Mouse (Mus musculus): ENCODE measurements around the gene Smad5.
A peak's percentile ranks its signal among the peaks of the same experiment; 100 is the strongest.

The Smad5 gene

DNA sequence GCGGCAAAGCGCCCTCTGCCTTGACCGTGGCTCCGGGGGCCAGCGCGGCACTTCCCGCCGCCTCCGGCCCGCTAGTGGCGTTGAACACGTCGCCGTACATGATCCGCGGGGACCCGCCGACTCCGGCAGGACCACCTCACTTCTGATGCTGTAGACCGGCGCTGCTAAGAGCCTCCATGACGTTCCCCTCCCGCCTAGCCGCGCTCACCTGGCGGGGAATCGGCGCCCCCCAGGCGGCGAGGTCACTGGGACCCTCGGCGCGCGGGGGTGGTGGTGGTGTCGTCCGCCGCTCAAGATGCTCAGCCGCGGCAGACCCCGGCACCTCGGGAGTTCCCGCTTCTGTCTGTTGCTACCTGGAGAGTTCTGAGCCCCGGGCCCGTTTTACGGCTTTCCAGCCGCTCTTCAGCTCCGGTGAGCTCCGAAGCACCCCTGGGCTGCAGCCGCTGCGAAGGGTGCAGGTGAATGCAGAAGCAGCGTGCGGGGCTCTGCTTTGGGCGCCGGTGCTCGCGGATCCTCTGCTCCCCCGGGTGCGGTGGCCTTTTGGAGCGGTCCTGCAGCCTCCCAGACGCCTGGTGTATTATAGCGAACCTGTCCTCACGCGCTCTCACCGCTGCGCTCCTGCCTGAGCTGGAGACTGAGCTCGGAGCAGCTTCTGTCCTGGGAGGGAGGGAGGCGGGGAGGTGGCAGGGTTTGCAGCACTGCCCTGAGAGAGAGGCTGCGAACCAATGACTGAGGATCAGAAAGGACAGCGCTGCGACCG lies 50.6 kb downstream of the Smad5 start, which contains the start of gene Gm45623:
TSS of gene Gm45623 (minus strand) at position 636 of the 760 bp plus-strand sequence.
- no peak for DNase-seq (ENCODE audit: low read depth)

DNA sequence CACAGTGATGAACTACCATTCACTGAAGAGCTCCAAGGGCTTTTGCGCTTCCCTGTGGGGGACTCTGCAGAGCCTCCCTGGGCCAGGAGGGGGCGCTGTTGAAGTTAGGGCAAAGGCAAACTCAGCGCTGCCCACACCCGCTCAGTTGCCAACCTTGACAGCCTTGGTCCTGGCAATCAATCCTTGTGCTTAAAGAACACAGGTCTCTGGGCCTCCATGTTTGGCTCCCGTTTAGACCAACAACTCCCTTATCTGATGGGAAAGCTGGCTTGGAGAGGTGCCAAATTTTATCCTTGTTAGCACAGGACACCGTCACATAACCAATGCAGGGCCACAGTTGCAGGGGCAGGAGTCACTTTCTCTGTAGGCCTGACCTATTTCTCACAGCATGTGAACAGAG lies 53.1 kb downstream of the Smad5 start:
- DNase-seq (ENCODE audit: low read depth) = peak; percentile 28

DNA sequence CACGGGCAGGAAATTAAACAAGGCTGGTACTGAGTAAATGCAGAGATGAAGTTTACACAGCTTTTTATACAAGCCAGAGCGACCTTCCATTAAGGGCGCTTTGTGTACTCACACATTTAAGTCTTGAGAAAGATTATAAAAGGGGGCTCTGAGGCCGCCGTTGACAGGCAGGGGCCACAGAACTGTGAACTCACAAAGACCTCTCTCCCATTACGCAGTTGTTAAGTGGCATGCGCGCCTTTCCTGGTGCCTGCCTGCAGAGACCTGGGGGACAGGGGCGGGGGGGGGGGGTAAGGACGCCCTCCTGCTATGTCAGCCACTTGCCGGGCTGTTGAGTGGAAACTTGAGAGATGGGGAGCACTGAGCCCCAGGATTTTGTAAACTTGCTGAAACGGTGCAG lies 54.4 kb downstream of the Smad5 start:
- DNase-seq (ENCODE audit: low read depth) = no peak

DNA sequence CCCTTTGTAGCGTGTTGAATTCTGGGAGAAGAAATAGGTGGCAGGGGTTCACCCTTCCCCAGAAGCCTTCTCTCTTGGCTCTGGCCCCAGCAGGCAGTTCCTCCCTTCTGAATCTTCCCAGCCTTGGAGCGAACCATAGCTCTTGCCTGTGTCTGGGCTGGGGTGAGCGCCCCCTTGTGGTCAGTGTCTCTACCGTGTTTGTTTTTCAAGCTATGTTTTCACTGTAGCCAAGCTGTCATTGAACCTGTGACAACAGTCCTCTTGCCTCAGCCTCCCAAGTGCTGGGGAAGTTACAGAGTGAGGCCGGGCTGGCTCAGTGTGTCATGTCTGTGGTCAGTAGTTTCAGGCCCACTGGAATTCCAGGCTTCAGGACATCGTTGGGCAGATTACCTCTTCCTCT lies 55.7 kb downstream of the Smad5 start:
- DNase-seq (ENCODE audit: low read depth) = peak; percentile 80

DNA sequence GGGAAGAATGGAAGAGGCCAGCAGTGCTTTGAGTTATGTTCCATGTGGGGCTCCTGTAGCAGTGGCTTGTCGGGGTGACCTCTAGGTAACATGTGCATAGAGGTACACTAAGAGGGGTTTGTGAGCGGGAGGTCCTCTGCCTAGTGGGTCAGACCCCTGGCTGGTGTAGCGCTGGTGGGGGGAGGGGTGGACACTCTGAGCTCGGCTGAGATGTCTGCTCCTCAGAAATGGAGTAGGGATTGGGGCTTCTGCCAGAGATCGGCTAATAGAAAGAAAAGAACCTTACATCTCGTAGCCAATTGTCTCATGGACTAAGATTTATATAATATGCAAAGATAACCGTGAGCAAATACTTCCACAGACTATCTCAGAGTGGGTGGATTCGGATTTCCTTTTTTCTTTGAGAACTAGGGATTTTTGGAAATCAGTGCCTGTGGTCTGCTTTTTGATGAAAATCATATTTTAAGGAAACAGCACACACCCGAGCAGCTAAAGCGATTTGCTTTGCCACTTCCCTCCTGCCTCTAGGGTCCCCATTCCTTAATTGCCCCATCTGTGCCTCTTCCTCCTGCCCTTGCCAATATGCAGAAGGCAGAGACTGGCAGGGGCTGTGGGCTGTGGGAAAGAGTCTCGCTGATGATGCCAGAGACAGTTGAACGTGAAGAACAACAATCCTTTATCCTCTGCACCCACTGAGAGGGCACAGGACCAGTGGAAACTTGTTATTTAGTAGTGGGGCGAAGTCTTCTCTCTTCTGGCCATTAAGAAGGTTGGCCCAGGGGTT lies 59.8 kb downstream of the Smad5 start:
- no peak for DNase-seq (ENCODE audit: low read depth)

DNA sequence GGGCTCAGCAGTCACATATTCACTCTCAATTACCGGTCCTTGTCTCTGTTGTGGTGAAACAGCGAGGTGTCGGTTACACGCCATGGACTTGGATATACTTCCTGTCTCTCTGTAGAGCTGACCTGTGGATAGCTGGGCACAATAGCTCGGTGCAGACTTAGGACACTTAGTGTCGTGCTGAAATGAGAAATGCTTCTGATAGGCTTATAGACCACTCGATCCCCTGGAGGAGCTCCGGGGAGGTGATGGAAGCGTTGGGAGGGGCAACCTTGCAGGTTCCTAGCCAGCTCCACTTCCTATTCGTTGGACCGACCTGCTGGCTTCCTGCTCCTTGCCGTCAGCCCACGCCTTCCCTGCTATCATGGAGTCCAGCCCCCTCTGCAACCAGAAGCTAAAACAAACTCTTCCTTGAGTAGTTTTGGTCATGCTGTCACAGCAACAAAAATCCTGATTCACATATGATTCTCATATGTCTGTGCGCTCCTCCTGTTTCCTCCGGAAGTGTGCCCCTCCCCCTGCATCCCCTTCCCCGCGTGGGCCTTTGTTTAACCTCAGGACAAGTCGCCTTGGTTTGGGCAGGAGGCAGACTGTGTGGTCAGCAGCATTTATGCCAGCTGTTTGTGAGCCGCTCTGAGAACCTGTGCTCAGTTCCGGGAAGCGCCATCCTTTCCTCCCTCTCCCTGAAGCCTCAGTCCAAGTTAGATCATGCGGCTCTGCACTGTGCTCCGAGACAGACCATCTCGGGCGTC lies 62.6 kb downstream of the Smad5 start:
- peak; percentile 42 for DNase-seq (ENCODE audit: low read depth)

DNA sequence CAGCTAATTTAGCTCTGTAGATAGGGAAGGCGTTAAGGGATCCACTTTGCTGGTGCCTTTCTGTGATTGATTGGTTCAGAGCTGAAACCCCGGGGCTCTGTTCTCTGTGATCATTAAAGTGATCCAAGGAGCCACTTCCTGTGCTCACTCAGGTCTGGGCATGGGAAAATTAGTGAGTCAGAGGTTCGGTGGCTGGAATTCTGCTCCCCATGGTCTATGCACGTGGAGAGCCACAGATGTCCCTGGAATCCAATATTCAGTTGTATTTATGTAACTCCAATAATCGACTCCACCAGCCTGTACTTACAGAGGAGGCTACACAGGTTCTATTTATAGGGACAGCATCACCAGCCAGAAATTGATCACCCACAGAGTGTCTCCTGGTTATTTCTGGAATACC lies 63.4 kb downstream of the Smad5 start:
- DNase-seq (ENCODE audit: low read depth) = no peak

DNA sequence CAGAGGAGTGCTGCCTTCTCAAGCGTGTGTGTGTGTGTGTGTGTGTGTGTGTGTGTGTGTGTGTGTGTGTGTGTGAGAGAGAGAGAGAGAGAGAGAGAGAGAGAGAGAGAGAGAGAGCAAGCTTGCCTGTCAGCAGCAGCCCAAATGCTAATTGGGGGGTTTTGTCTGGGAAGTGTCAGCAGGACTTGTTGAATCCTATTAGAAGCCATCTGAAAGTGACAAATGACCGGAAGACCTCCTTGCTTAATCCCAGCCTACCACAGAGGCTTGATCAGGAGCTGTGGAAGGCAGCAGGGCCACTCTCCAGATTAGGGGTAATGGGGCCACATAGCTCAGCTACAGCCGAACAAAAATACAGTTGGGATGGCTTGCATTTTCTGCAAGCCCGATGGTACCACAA lies 66.6 kb downstream of the Smad5 start:
- no peak for DNase-seq (ENCODE audit: low read depth)

DNA sequence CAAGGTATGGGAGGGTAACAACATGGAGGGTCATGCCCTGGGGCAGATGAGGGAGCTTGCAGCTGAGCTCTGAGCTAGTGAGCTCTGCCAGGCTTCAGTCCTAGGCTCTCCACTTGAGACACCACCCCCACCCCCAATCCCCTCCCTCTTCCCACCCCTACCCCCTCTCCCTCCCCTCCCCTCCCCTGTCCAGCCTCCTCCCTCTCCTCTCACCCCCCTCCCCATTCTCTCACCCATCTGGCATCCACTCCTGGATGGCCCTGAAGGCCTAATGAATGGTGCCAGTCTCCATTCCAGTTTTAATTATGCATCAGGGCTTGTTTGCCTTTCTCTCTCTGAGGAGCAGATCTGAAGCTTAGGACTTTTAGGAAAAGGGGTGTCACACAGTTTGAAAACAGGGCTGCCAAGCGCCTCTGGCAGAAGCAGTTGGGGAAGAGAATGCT lies 67.3 kb downstream of the Smad5 start:
- DNase-seq (ENCODE audit: low read depth) = no peak

DNA sequence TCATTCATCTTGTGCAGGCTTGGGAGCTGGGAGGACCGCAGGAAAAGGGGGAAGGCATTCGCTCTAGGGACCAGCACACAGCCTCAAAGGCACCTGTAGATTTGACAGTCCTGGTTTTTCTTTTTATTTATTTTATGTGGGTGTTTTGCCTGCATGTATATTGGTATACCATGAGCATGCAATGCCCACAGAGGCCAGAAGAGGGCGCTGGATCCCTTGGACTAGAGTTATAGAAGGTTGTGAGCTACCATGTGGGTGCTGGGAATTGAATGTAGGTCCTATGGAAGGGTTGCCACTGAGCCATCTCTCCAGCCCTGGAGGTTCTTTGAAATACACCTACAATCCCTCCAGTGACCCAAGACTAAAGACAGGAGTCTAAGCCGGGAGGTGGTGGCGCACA lies 68.0 kb downstream of the Smad5 start:
- no peak for DNase-seq (ENCODE audit: low read depth)

DNA sequence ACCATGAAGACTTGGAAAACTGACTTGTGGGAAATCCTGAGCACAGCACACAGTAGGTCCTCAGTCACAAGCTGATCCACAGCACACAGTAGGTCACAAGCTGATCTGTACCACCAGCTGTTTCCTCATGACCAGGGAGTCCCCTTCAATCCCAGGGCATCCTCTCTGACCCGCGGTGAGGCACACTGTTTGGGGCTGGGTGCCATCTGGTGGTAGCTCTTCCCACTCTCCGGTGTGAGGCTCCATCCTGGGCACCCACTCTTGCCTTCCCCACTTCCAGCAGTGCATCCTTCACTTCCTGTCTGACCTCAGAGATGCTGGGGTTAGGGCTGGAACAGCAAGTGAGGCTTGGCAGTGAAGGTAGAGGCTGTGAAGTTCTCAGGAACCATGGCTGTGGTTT lies 69.8 kb downstream of the Smad5 start:
- no peak for DNase-seq (ENCODE audit: low read depth)

DNA sequence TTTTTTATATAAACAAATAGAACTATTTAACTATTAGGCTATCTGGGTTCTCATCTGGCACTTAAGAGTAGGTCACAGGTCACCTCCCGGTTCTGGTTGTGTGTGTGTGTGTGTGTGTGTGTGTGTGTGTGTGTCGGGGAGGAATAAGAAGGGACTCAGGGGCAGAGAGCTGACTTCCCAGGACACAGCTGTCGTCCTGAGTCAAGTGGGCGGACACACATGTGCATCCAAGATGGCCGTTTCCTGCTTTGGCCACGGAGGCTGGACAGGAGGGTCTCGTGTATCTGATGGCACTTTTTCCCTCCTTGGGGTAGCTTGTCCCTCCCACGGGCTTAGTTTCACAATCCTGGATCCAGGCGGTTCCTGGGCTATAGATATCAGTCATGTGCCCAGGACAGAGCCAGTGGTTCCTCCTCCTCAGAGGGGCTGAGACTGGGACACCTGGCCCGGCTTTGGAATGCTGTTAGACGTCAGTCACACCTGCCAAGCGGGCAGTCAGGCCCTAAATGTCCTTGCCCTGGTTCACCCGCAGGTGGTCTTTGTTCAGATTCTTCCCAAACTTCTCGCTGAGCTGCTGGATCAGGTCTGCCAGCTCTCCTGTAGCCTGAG lies 70.6 kb downstream of the Smad5 start:
- DNase-seq (ENCODE audit: low read depth) = no peak

DNA sequence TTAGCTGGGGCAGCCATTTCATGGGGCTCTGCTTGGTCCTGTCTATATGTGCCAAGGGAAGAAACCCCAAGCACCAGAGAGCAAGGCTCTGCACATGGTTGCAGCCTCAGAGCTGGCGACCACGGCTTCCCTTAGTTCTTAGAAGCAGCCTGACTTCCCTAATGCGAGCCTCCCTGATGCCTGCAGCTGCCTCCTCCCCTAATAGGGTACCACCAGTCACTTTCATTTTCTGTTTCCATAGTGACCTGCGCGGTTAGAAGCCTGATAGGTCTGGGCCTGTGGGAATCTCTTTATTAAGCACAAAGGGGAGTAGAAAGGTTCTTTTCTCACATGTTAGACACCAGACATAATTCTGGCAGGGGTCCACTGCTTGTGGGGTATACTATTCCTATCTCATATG lies 71.5 kb downstream of the Smad5 start:
- peak; percentile 26 for DNase-seq (ENCODE audit: low read depth)

DNA sequence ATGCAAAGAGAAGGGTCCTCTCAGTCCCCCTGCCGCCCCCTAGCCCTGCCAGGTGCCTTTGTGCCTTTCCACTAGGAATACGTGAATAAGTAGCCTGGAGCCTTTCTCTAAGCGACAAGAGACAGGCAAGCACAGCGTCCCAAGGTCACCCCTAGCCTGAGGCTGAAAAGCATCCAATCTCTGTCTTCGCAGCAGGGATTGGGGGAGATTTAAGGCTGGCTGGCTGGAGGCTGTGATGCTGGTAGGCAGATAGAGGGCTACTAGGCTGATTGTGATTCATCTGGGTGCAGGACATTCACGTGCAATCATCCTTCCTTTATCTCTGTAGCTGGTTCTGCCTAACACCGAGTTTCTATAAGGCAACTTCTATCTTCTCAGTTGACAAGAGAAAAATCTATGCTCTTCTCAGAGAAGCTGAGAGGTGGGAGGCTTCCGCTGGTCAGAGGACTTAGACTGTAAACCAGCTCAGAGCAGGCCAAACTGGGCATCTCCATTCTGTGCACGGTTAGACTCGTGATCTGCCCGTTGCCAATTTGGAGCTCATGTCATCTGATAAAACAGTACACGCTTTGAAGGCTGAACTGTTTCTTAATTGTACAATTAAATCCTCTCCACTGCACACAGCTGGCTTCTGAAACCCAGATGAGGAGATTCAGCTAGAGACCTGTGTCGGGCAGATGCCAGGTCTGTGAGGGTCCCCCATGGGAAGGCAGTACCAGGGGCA lies 78.1 kb downstream of the Smad5 start:
- DNase-seq (ENCODE audit: low read depth) = no peak

DNA sequence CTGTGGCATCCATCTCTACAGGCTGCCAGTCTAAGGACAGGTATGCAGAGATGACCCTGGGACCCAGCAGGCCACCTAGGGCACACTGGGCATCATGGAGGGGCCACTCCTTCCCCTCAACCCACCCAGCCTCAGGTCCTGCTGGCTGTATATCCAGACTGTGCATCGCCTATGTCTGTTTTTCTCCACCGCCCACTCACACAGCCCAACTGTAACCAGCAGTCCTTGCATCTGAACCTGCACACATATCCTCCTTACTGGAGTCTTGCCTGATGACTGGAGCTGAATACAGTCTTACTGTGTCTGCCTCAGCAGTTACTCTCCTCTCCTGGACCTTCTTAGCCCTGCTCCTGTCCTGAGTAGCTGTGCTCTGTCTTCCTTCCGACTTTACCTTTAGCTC lies 78.9 kb downstream of the Smad5 start:
- no peak for DNase-seq (ENCODE audit: low read depth)

DNA sequence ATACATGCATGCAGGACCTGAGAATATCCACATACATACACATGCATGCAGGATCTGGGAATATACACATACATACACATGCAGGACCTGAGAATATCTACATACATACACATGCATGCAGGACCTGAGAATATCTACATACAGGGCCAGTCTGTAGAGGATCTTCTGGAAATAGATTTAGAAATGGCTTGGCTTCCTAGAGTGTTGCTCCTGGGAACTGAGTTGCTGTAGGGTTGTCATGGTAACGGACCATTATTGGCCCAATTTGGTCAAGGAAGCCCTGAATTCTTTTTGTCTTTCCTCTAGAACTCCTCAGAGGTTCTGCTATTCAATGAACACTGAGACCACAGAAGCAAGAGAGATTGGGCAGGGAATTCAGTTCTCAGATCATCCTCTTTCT lies 79.8 kb downstream of the Smad5 start:
- DNase-seq (ENCODE audit: low read depth) = no peak

DNA sequence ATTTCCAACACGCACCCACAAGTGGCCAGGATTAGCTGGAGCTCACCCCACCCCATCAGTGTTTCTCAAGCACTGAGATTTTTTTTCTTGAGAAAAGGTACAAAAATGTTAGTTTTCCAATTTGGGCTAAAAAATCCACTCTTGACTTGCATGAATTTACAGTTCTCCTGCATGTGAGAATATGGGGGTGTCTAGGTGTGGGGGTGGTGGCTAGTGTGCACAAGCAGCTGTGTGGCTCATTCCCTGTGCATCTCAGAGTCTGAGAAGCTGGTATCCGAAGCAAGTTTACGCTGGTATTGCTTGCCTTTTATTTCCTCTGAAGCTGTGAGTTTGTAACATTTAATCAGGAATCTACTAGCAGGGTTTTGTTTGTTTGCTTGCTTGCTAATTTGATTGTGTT lies 87.9 kb downstream of the Smad5 start:
- no peak for DNase-seq (ENCODE audit: low read depth)

Measured in 416B (cell line).